Mouse (Mus musculus) heart, adult 2 months (tissue): Measurements from ENCODE around the gene Rnf130. TPM values are rescaled to one million over a fixed set of nuclear protein-coding genes. Genes with fewer than 3 reads are reported as not detected.
"Not testable (repeated sequence)": the region's sequence is repeated elsewhere in the genome, so short reads cannot be mapped to it uniquely, and the experiment has no call there.

Experiments used
- DNase-seq, 2 experiments: peaks; one replicate each; pipeline ENCODE4 v3.0.0; 2021
- H3K27ac ChIP-seq: fragments of 200-600 bp; 2 replicates; pipeline ENCODE4 v1.8.1; 2022
- H3K27me3 ChIP-seq: fragments of 200-500 bp; 2 replicates; pipeline ENCODE4 v1.6.1; 2012; ENCODE audit warnings: mild to moderate bottlenecking, low read length, inconsistent platforms, mixed read lengths; ENCODE audit not compliant: control insufficient read depth, insufficient read depth
- H3K36me3 ChIP-seq: fragments of 200-500 bp; 2 replicates; pipeline ENCODE4 v1.6.1; 2012; ENCODE audit warnings: low read length, inconsistent platforms; ENCODE audit not compliant: control insufficient read depth, insufficient read depth
- H3K4me1 ChIP-seq: fragments of 200-500 bp; 2 replicates; pipeline ENCODE4 v1.6.1; 2011; ENCODE audit warnings: low read length; ENCODE audit not compliant: control insufficient read depth, insufficient read depth
- H3K4me3 ChIP-seq: fragments of 200-600 bp; 2 replicates; pipeline ENCODE4 v1.8.1; 2022
- H3K79me2 ChIP-seq: fragments of 200-500 bp; replicated peaks from 2 replicates; pipeline ENCODE4 v1.6.1; 2012; ENCODE audit warnings: mild to moderate bottlenecking, inconsistent platforms, low read length, moderate library complexity, mixed read lengths; ENCODE audit not compliant: control insufficient read depth, insufficient read depth
- H3K9ac ChIP-seq: fragments of 200-500 bp; 2 replicates; pipeline ENCODE4 v1.6.1; 2012; ENCODE audit warnings: low read depth, mild to moderate bottlenecking, control low read depth, inconsistent platforms, low read length, mixed read lengths
- CTCF ChIP-seq: fragments of 200-600 bp; IDR thresholded peaks from 2 replicates; pipeline ENCODE4 v1.8.1; 2022; ENCODE audit warnings: antibody characterized with exemption, mild to moderate bottlenecking, moderate library complexity
- EP300 ChIP-seq: fragments of 200-500 bp; IDR thresholded peaks from 2 replicates; pipeline ENCODE4 v1.6.1; 2011; ENCODE audit warnings: low read depth, low read length, control low read depth; ENCODE audit not compliant: insufficient read depth
- POLR2A ChIP-seq: fragments of 200-500 bp; IDR thresholded peaks from 2 replicates; pipeline ENCODE4 v1.6.1; 2011; ENCODE audit warnings: mild to moderate bottlenecking, low read depth, low read length, control low read depth; ENCODE audit not compliant: insufficient read depth
- WGBS: fragments of 180-500 bp; shearing (Covaris S2); methylation state at CpG from one replicate; pipeline ENCODE4 v1.1.7; 2018; 5-methylcytosine and 5-hydroxymethylcytosine counted together
- intact Hi-C: fragments of 180-260 bp; cut with DNase I; formaldehyde crosslinking; loops from one replicate; pipeline ENCODE4 v1.15.1; 2025
- polyA plus RNA-seq: library from polyadenylated mRNA; depleted of rRNA; stranded (reverse); fragments of >200 nt; gene quantifications from 2 replicates; pipeline ENCODE4 v1.2.3, GENCODE M21; 2012
- total RNA-seq, 2 experiments: library from RNA; stranded (reverse); gene quantifications; 2 replicates each; pipeline ENCODE4 v1.2.3; 2021

Gene Rnf130
- total and polyA plus RNA-seq, 3 experiments, result 26.6 to 53.2 (median 49.5) TPM

- Histone ChIP-seq H3K4me1 (peaks cover 8% of the 10 kb centered on the region), H3K4me3 (no peak overlapping the region), H3K79me2 (no peaks in the 10 kb centered on the region), H3K9ac (no peak overlapping the region), H3K27ac (no peak overlapping the region), H3K36me3 (peaks cover 14% of the 10 kb centered on the region), H3K27me3 (no peaks in the 10 kb centered on the region)
- no peak for TF ChIP-seq EP300
- no peak for TF ChIP-seq POLR2A
- no peak for TF ChIP-seq CTCF
- intact Hi-C loops, result no loop called here
- WGBS, result 64% methylated on average over 9 of the region's 9 CpGs
- no peak for DNase-seq
These were observed 70.5 kb downstream of the Rnf130 start for GRCm38 (mm10) chr11:50095661-50096060.

GRCm38 (mm10) chr11:50097091-50097490, 71.9 kb downstream of the Rnf130 start:
- intact Hi-C loops, result no loop called here
- no peak for DNase-seq
- H3K4me1 ChIP-seq, result peaks cover 8% of the 10 kb centered on the region
- no peak for TF ChIP-seq EP300
- TF ChIP-seq CTCF, result no peak
- TF ChIP-seq POLR2A, result no peak
- 97% methylated on average over 6 of the region's 6 CpGs for WGBS
- H3K79me2 ChIP-seq, result no peaks in the 10 kb centered on the region
- no peak overlapping the region for H3K27ac ChIP-seq
- H3K4me3 ChIP-seq, result no peak overlapping the region
- peaks cover 9% of the 10 kb centered on the region for H3K36me3 ChIP-seq
- no peak overlapping the region for H3K9ac ChIP-seq
- no peaks in the 10 kb centered on the region for H3K27me3 ChIP-seq

- Histone ChIP-seq H3K27me3 (no peaks in the 10 kb centered on the region), H3K27ac (peak overlapping the region; percentile 41), H3K79me2 (no peaks in the 10 kb centered on the region), H3K36me3 (peaks cover 9% of the 10 kb centered on the region), H3K4me3 (no peak overlapping the region), H3K9ac (no peak overlapping the region), H3K4me1 (peaks cover 8% of the 10 kb centered on the region)
- 47% methylated on average over 8 of the region's 8 CpGs for WGBS
- intact Hi-C loops, result no loop called here
- peak in 1 of 2 experiments; percentile 34 for DNase-seq
- TF ChIP-seq POLR2A (no peak), CTCF (no peak), EP300 (no peak)
These were observed 73.9 kb downstream of the Rnf130 start for GRCm38 (mm10) chr11:50098961-50099481.

GRCm38 (mm10) chr11:50099692-50100091, 74.5 kb downstream of the Rnf130 start:
- Histone ChIP-seq H3K9ac (no peak overlapping the region), H3K4me1 (peaks cover 8% of the 10 kb centered on the region), H3K4me3 (no peak overlapping the region), H3K79me2 (no peaks in the 10 kb centered on the region), H3K27me3 (no peaks in the 10 kb centered on the region), H3K36me3 (peaks cover 9% of the 10 kb centered on the region), H3K27ac (peak overlapping the region; percentile 15)
- intact Hi-C loops, result no loop called here
- no peak for DNase-seq
- 56% methylated on average over 2 of the region's 2 CpGs for WGBS
- no peak for TF ChIP-seq EP300
- TF ChIP-seq POLR2A, result no peak
- no peak for TF ChIP-seq CTCF

GRCm38 (mm10) chr11:50100548-50101307, 75.6 kb downstream of the Rnf130 start:
- Histone ChIP-seq H3K4me3 (no peak overlapping the region), H3K27me3 (no peaks in the 10 kb centered on the region), H3K36me3 (peaks cover 9% of the 10 kb centered on the region), H3K9ac (no peak overlapping the region), H3K4me1 (peaks cover 8% of the 10 kb centered on the region), H3K79me2 (no peaks in the 10 kb centered on the region), H3K27ac (no peak overlapping the region)
- TF ChIP-seq EP300, result no peak
- no peak for TF ChIP-seq POLR2A
- TF ChIP-seq CTCF, result no peak
- WGBS, result 54% methylated on average over 2 of the region's 2 CpGs
- DNase-seq, result no peak
- intact Hi-C loops, result no loop called here

- H3K4me1 ChIP-seq, H3K36me3 ChIP-seq, H3K79me2 ChIP-seq, H3K27me3 ChIP-seq, H3K9ac ChIP-seq, H3K4me3 ChIP-seq, H3K27ac ChIP-seq, DNase-seq, intact Hi-C loops: not testable (repeated sequence)
- 0 out of 2 replicates have a peak, but pooled peaks have one; percentile 6 for TF ChIP-seq CTCF
- 91% methylated on average over 4 of the region's 4 CpGs for WGBS
These were observed 76.8 kb downstream of the Rnf130 start for GRCm38 (mm10) chr11:50101962-50102361.
